Mouse (Mus musculus): ENCODE results near the gene Apon. TPM values are rescaled to one million over a fixed set of nuclear protein-coding genes. Genes with fewer than 3 reads are reported as not detected.
"Not testable (repeated sequence)": the region's sequence is repeated elsewhere in the genome, so short reads cannot be mapped to it uniquely, and the experiment has no call there.

The Apon gene
- polyA plus RNA-seq, 1 experiment from 2014 or later, result 0.19 TPM

- Histone ChIP-seq H3K36me3 (replicated peaks; ENCODE audit: control insufficient read depth, insufficient read depth) (no peaks in the 10 kb centered on the region), H3K4me2 (replicated peaks) (no peak overlapping the region), H3K27me3 (ENCODE audit: control insufficient read depth, insufficient read depth, low read length) (no peaks in the 10 kb centered on the region), H3K9ac (no peak overlapping the region), H3K4me1 (replicated peaks; ENCODE audit: control insufficient read depth, insufficient read depth, low read length) (no peaks in the 10 kb centered on the region), H3K4me3 (replicated peaks; ENCODE audit: low read length) (no peak overlapping the region), H3K9me3 (ENCODE audit: control insufficient read depth, low read length) (no peaks in the 10 kb centered on the region), H3K27ac (no peak overlapping the region)
- 82% methylated on average over 6 of the region's 6 CpGs for WGBS
- ATAC-seq (ENCODE audit: low FRiP score) (no peak), DNase-seq (ENCODE audit: low spot score) (no peak)
Observed at GRCm38 (mm10) chr10:128263393-128264310, 9.8 kb downstream of the Apon start.

- ATAC-seq (ENCODE audit: low FRiP score) (no peak), DNase-seq (ENCODE audit: low spot score) (no peak)
- no peak within 1 kb of the TSS for H3K27ac ChIP-seq
- no peak within 1 kb of the TSS for H3K4me3 ChIP-seq (replicated peaks; ENCODE audit: low read length)
- H3K4me1 ChIP-seq (replicated peaks; ENCODE audit: control insufficient read depth, insufficient read depth, low read length), result 0 out of 2 replicates have a peak, but pooled peaks cover 3% of the 10 kb centered on the region
- H3K9ac ChIP-seq, result no peak within 1 kb of the TSS
- no peak within 1 kb of the TSS for H3K4me2 ChIP-seq (replicated peaks)
- H3K27me3 ChIP-seq (ENCODE audit: control insufficient read depth, insufficient read depth, low read length), result no peaks in the 10 kb centered on the region
- H3K9me3 ChIP-seq (ENCODE audit: control insufficient read depth, low read length), result no peaks in the 10 kb centered on the region
- H3K36me3 ChIP-seq (replicated peaks; ENCODE audit: control insufficient read depth, insufficient read depth), result no peaks in the 10 kb centered on the region
- 79% methylated on average over 6 of the region's 6 CpGs for WGBS
Observed at GRCm38 (mm10) chr10:128268371-128268770, 14.5 kb downstream of the Apon start, which contains the start of gene Apof. Gene Apof, plus strand, starts transcription at chr10:128268671.

- Histone ChIP-seq H3K27ac (no peak overlapping the region), H3K27me3 (ENCODE audit: control insufficient read depth, insufficient read depth, low read length) (no peaks in the 10 kb centered on the region), H3K4me2 (replicated peaks) (peak overlapping the region; percentile 69), H3K4me1 (replicated peaks; ENCODE audit: control insufficient read depth, insufficient read depth, low read length) (0 out of 2 replicates have a peak, but pooled peaks cover 3% of the 10 kb centered on the region), H3K4me3 (replicated peaks; ENCODE audit: low read length) (no peak overlapping the region), H3K9ac (no peak overlapping the region), H3K9me3 (ENCODE audit: control insufficient read depth, low read length) (no peaks in the 10 kb centered on the region), H3K36me3 (replicated peaks; ENCODE audit: control insufficient read depth, insufficient read depth) (no peaks in the 10 kb centered on the region)
- ATAC-seq (ENCODE audit: low FRiP score), result no peak
- no peak for DNase-seq (ENCODE audit: low spot score)
- 91% methylated on average over 16 of the region's 16 CpGs for WGBS
Observed at GRCm38 (mm10) chr10:128269206-128269910, 15.5 kb downstream of the Apon start.

- Histone ChIP-seq H3K27me3 (ENCODE audit: control insufficient read depth, insufficient read depth, low read length) (no peaks in the 10 kb centered on the region), H3K4me1 (replicated peaks; ENCODE audit: control insufficient read depth, insufficient read depth, low read length) (0 out of 2 replicates have a peak, but pooled peaks cover 3% of the 10 kb centered on the region), H3K9me3 (ENCODE audit: control insufficient read depth, low read length) (no peaks in the 10 kb centered on the region), H3K4me2 (replicated peaks) (peak within 1 kb of the TSS; percentile 69), H3K36me3 (replicated peaks; ENCODE audit: control insufficient read depth, insufficient read depth) (no peaks in the 10 kb centered on the region), H3K4me3 (replicated peaks; ENCODE audit: low read length) (peak within 1 kb of the TSS; percentile 75), H3K9ac (peak within 1 kb of the TSS; percentile 79), H3K27ac (peak within 1 kb of the TSS; percentile 86)
- under 1% methylated on average over 43 of the region's 43 CpGs for WGBS
- DNase-seq (ENCODE audit: low spot score), result peak; percentile 95
- peak; percentile 99 for ATAC-seq (ENCODE audit: low FRiP score)
Observed at GRCm38 (mm10) chr10:128270287-128270841, 16.5 kb downstream of the Apon start, which contains the start of gene Stat2. Gene Stat2, plus strand, starts transcription at chr10:128270559.

- Histone ChIP-seq H3K4me1 (replicated peaks; ENCODE audit: control insufficient read depth, insufficient read depth, low read length) (0 out of 2 replicates have a peak, but pooled peaks cover 3% of the 10 kb centered on the region), H3K27me3 (ENCODE audit: control insufficient read depth, insufficient read depth, low read length) (no peaks in the 10 kb centered on the region), H3K4me2 (replicated peaks) (peak overlapping the region; percentile 69), H3K36me3 (replicated peaks; ENCODE audit: control insufficient read depth, insufficient read depth) (no peaks in the 10 kb centered on the region), H3K27ac (peak overlapping the region; percentile 86), H3K4me3 (replicated peaks; ENCODE audit: low read length) (peak overlapping the region; percentile 75), H3K9ac (peak overlapping the region; percentile 79), H3K9me3 (ENCODE audit: control insufficient read depth, low read length) (no peaks in the 10 kb centered on the region)
- DNase-seq (ENCODE audit: low spot score) (no peak), ATAC-seq (ENCODE audit: low FRiP score) (no peak)
- WGBS, result 46% methylated on average over 7 of the region's 7 CpGs
Observed at GRCm38 (mm10) chr10:128270866-128271265, 17.0 kb downstream of the Apon start.

- peaks cover 8% of the 10 kb centered on the region for H3K36me3 ChIP-seq (replicated peaks; ENCODE audit: control insufficient read depth, insufficient read depth)
- 0 out of 2 replicates have a peak, but pooled peaks cover 3% of the 10 kb centered on the region for H3K4me1 ChIP-seq (replicated peaks; ENCODE audit: control insufficient read depth, insufficient read depth, low read length)
- ATAC-seq (ENCODE audit: low FRiP score) (no peak), DNase-seq (ENCODE audit: low spot score) (no peak)
- H3K27ac ChIP-seq, result no peak overlapping the region
- H3K9me3 ChIP-seq (ENCODE audit: control insufficient read depth, low read length), result no peaks in the 10 kb centered on the region
- H3K4me2 ChIP-seq (replicated peaks), result no peak overlapping the region
- H3K4me3 ChIP-seq (replicated peaks; ENCODE audit: low read length), result no peak overlapping the region
- H3K9ac ChIP-seq, result no peak overlapping the region
- 60% methylated on average over 2 of the region's 2 CpGs for WGBS
- no peaks in the 10 kb centered on the region for H3K27me3 ChIP-seq (ENCODE audit: control insufficient read depth, insufficient read depth, low read length)
Observed at GRCm38 (mm10) chr10:128271883-128272282, 18.0 kb downstream of the Apon start.

GRCm38 (mm10) chr10:128272819-128273439 is 19.0 kb downstream of the Apon start:
- not testable (repeated sequence) for ATAC-seq (ENCODE audit: low FRiP score); H3K27me3 ChIP-seq (ENCODE audit: control insufficient read depth, insufficient read depth, low read length); H3K4me3 ChIP-seq (replicated peaks; ENCODE audit: low read length); H3K9ac ChIP-seq; DNase-seq (ENCODE audit: low spot score); H3K9me3 ChIP-seq (ENCODE audit: control insufficient read depth, low read length); H3K4me2 ChIP-seq (replicated peaks); H3K4me1 ChIP-seq (replicated peaks; ENCODE audit: control insufficient read depth, insufficient read depth, low read length); H3K27ac ChIP-seq
- peaks cover 16% of the 10 kb centered on the region for H3K36me3 ChIP-seq (replicated peaks; ENCODE audit: control insufficient read depth, insufficient read depth)
- 95% methylated on average over 4 of the region's 7 CpGs for WGBS

- WGBS, result 100% methylated on average over 1 of the region's 1 CpGs
- not testable (repeated sequence) for H3K9me3 ChIP-seq (ENCODE audit: control insufficient read depth, low read length); H3K4me3 ChIP-seq (replicated peaks; ENCODE audit: low read length); H3K27ac ChIP-seq; H3K9ac ChIP-seq; DNase-seq (ENCODE audit: low spot score); H3K27me3 ChIP-seq (ENCODE audit: control insufficient read depth, insufficient read depth, low read length); ATAC-seq (ENCODE audit: low FRiP score); H3K4me1 ChIP-seq (replicated peaks; ENCODE audit: control insufficient read depth, insufficient read depth, low read length); H3K4me2 ChIP-seq (replicated peaks)
- peaks cover 34% of the 10 kb centered on the region for H3K36me3 ChIP-seq (replicated peaks; ENCODE audit: control insufficient read depth, insufficient read depth)
Observed at GRCm38 (mm10) chr10:128275374-128275773, 21.5 kb downstream of the Apon start.
